Comparison of ENCODE assay signal across 23 mouse cellular contexts in the genomic region with DNA sequence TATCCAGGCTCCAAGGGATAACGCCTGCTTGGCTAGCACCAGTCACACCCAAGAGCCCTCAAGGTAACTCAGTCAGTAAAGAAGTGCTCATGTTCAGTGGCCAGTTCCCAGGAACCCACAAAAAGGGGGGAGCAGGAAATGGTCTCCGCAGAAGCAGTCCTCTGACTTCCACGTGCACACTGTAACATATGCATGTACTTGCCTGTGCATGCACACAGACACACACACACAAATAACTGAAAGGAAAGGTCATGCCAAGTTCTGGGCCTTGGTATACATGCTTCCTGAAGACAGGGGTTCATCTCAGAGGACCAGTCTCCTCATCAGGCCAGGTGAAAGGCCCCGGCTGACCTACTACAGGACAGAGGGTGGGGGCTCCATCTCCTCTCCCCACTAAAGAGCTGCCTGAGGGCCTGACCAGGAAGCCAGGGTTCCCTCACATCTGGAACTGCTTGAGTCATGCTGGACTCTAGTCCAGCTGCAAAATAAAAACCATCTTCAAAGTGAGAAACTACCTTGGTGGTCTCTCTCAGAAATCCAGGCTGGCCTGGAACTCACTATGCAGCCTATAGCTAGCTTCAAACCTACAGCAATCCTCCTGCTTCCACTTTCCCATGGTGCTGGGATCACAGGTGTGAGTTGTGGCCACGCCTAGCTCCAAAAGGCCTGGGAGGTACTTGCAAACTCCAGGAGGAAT.
A peak's percentile ranks its signal among the peaks of the same experiment; 100 is the strongest.
DNase-seq lines count a peak whose midpoint lies in the region; ATAC-seq and TF ChIP-seq lines count a peak whose summit lies in the region.
"Had no signal": no experiment of that assay in that cellular context is flagged by ENCODE, and none has a peak within 500 bp of the region (broad histone marks: within the 10 kb centered on the region; RNA-seq: fewer than 3 reads in every experiment).

No protein-coding gene starts in this region.

- H3K9me3 ChIP-seq in forebrain, embryonic 10.5 days: no peaks in the 10 kb centered on the region
- no peaks in the 10 kb centered on the region for H3K9me3 ChIP-seq in forebrain, postnatal 0 days (ENCODE audit: low read length)
- no peaks in the 10 kb centered on the region for H3K9me3 ChIP-seq in embryonic facial prominence, embryonic 10.5 days
- H3K9me3 ChIP-seq in limb, embryonic 13.5 days: no peaks in the 10 kb centered on the region
- H3K9me3 ChIP-seq in kidney, embryonic 14.5 days (ENCODE audit: control insufficient read depth, low read length): no peaks in the 10 kb centered on the region
- H3K9me3 ChIP-seq in heart, embryonic 12.5 days (replicated peaks): no peaks in the 10 kb centered on the region
- H3K9me3 ChIP-seq: heart, embryonic 10.5 days; liver, embryonic 13.5 days; megakaryocyte, embryonic 14.5 days; neural tube, embryonic 13.5 days had no signal

- no peak overlapping the region for H3K4me3 ChIP-seq in forebrain, embryonic 10.5 days
- no peak overlapping the region for H3K4me3 ChIP-seq in forebrain, postnatal 0 days (ENCODE audit: low read depth, low read length)
- H3K4me3 ChIP-seq in embryonic facial prominence, embryonic 10.5 days: no peak overlapping the region
- H3K4me3 ChIP-seq in limb, embryonic 13.5 days: no peak overlapping the region
- no peak overlapping the region for H3K4me3 ChIP-seq in kidney, embryonic 14.5 days (ENCODE audit: low read length)
- H3K4me3 ChIP-seq in heart, embryonic 12.5 days: no peak overlapping the region
- H3K4me3 ChIP-seq: gastrocnemius, adult 2 months; heart, embryonic 10.5 days; liver, embryonic 13.5 days; megakaryocyte, embryonic 14.5 days; neural tube, embryonic 13.5 days had no signal

- H3K4me1 ChIP-seq in forebrain, embryonic 10.5 days: peaks cover 3% of the 10 kb centered on the region; the same call in 1 of the 2 replicates
- no peaks in the 10 kb centered on the region for H3K4me1 ChIP-seq in forebrain, postnatal 0 days (ENCODE audit: insufficient read depth)
- peaks cover 17% of the 10 kb centered on the region for H3K4me1 ChIP-seq in embryonic facial prominence, embryonic 10.5 days
- peaks cover 28% of the 10 kb centered on the region for H3K4me1 ChIP-seq in limb, embryonic 13.5 days
- 0 out of 2 replicates have a peak, but pooled peaks cover 2% of the 10 kb centered on the region for H3K4me1 ChIP-seq in kidney, embryonic 14.5 days (ENCODE audit: control insufficient read depth, insufficient read depth, low read length)
- H3K4me1 ChIP-seq in heart, embryonic 12.5 days (replicated peaks): peaks cover 8% of the 10 kb centered on the region; the same call in 1 of the 2 replicates
- H3K4me1 ChIP-seq: liver, embryonic 13.5 days; megakaryocyte, embryonic 14.5 days; neural tube, embryonic 13.5 days had no signal

- 78% methylated on average over 5 of the region's 5 CpGs for WGBS in forebrain, embryonic 10.5 days
- 86% methylated on average over 5 of the region's 5 CpGs for WGBS in forebrain, postnatal 0 days
- 67% methylated on average over 5 of the region's 5 CpGs for WGBS in embryonic facial prominence, embryonic 10.5 days
- WGBS in limb, embryonic 13.5 days: 22% methylated on average over 5 of the region's 5 CpGs
- 84% methylated on average over 5 of the region's 5 CpGs for WGBS in kidney, embryonic 14.5 days
- WGBS in heart, embryonic 12.5 days: 85% methylated on average over 5 of the region's 5 CpGs

- DNase-seq in forebrain, embryonic 10.5 days (ENCODE audit: extremely low spot score, low spot score): no peak
- DNase-seq in forebrain, postnatal 0 days: no peak
- DNase-seq in embryonic facial prominence, embryonic 10.5 days (ENCODE audit: low spot score): peak; percentile 43
- DNase-seq in forelimb bud, embryonic 11.5 days (ENCODE audit: low read depth, low spot score): peak; percentile 49
- DNase-seq in thymus, postnatal 10 days (ENCODE audit: low spot score in 2 of 2): no peak
- DNase-seq: adrenal gland, postnatal 14 days; cerebellum, adult 8-10 months; gastrocnemius, adult 2 months; heart, postnatal 10 days; kidney, adult 8-10 months; kidney, postnatal 14 days; liver, embryonic 13.5 days; lung, adult 2 months; midbrain, embryonic 14.5 days; retina, postnatal 1 day; thymus, postnatal 25 days had no signal

- H3K4me2 ChIP-seq in forebrain, postnatal 0 days (ENCODE audit: low read depth): no peak overlapping the region
- no peak overlapping the region for H3K4me2 ChIP-seq in limb, embryonic 13.5 days (replicated peaks)
- H3K4me2 ChIP-seq in kidney, embryonic 14.5 days (replicated peaks; ENCODE audit: low read depth, low read length): no peak overlapping the region
- no peak overlapping the region for H3K4me2 ChIP-seq in heart, embryonic 12.5 days
- H3K4me2 ChIP-seq: liver, embryonic 13.5 days; neural tube, embryonic 13.5 days had no signal

- no peak overlapping the region for H3K9ac ChIP-seq in forebrain, postnatal 0 days
- peak overlapping the region; percentile 19; the same call in 1 of the 2 replicates for H3K9ac ChIP-seq in limb, embryonic 13.5 days
- no peak overlapping the region for H3K9ac ChIP-seq in kidney, embryonic 14.5 days (ENCODE audit: low read depth, low read length)
- no peak overlapping the region for H3K9ac ChIP-seq in heart, embryonic 12.5 days
- H3K9ac ChIP-seq: liver, embryonic 13.5 days; neural tube, embryonic 13.5 days had no signal

- 0 out of 2 replicates have a peak overlapping the region, but pooled peaks have one; percentile 11 for H3K27ac ChIP-seq in forebrain, embryonic 10.5 days
- no peak overlapping the region for H3K27ac ChIP-seq in forebrain, postnatal 0 days (ENCODE audit: low read depth, low read length)
- H3K27ac ChIP-seq in embryonic facial prominence, embryonic 10.5 days (replicated peaks): peak overlapping the region; percentile 44
- H3K27ac ChIP-seq in limb, embryonic 13.5 days: peak overlapping the region; percentile 61
- no peak overlapping the region for H3K27ac ChIP-seq in kidney, embryonic 14.5 days (ENCODE audit: low read depth, low read length)
- no peak overlapping the region for H3K27ac ChIP-seq in heart, embryonic 12.5 days (ENCODE audit: poor library complexity, severe bottlenecking)
- H3K27ac ChIP-seq: gastrocnemius, adult 2 months; heart, embryonic 10.5 days; hindbrain, postnatal 0 days; liver, embryonic 13.5 days; neural tube, embryonic 13.5 days had no signal

- no peak for TF ChIP-seq CTCF in forebrain, postnatal 0 days (IDR thresholded peaks at IDR 0.05; ENCODE audit: low read depth)

- no peaks in the 10 kb centered on the region for H3K27me3 ChIP-seq in forebrain, embryonic 10.5 days (ENCODE audit: poor library complexity, severe bottlenecking)
- no peaks in the 10 kb centered on the region for H3K27me3 ChIP-seq in forebrain, postnatal 0 days (ENCODE audit: insufficient read depth, low read length)
- no peaks in the 10 kb centered on the region for H3K27me3 ChIP-seq in embryonic facial prominence, embryonic 10.5 days (replicated peaks; ENCODE audit: low read depth, poor library complexity, severe bottlenecking)
- H3K27me3 ChIP-seq in limb, embryonic 13.5 days: peaks cover 2% of the 10 kb centered on the region; the same call in 1 of the 2 replicates
- H3K27me3 ChIP-seq in kidney, embryonic 14.5 days (ENCODE audit: control insufficient read depth, insufficient read depth, low read length): no peaks in the 10 kb centered on the region
- no peaks in the 10 kb centered on the region for H3K27me3 ChIP-seq in heart, embryonic 12.5 days (replicated peaks)
- H3K27me3 ChIP-seq: liver, embryonic 13.5 days; megakaryocyte, embryonic 14.5 days; neural tube, embryonic 13.5 days had no signal

- no peak for ATAC-seq in forebrain, postnatal 0 days
- ATAC-seq in limb, embryonic 13.5 days (ENCODE audit: low FRiP score, low read depth): peak; percentile 74
- no peak for ATAC-seq in kidney, embryonic 14.5 days (ENCODE audit: low FRiP score, low TSS enrichment)
- no peak for ATAC-seq in heart, embryonic 12.5 days (ENCODE audit: insufficient number of reproducible peaks, low FRiP score)
- ATAC-seq: hindbrain, postnatal 0 days had no signal

- H3K36me3 ChIP-seq in forebrain, embryonic 10.5 days (replicated peaks): peaks cover 30% of the 10 kb centered on the region
- peaks cover 86% of the 10 kb centered on the region for H3K36me3 ChIP-seq in forebrain, postnatal 0 days (ENCODE audit: insufficient read depth)
- peaks cover 51% of the 10 kb centered on the region for H3K36me3 ChIP-seq in embryonic facial prominence, embryonic 10.5 days (replicated peaks)
- H3K36me3 ChIP-seq in limb, embryonic 13.5 days: peaks cover 47% of the 10 kb centered on the region
- H3K36me3 ChIP-seq in kidney, embryonic 14.5 days (ENCODE audit: control insufficient read depth, insufficient read depth, low read length): peaks cover 14% of the 10 kb centered on the region; the same call in 1 of the 2 replicates
- H3K36me3 ChIP-seq in heart, embryonic 12.5 days: peaks cover 58% of the 10 kb centered on the region

Comparison
In these comparisons a context has a peak if more than half of its experiments do, and no peak if none do; other contexts are left out.
1. H3K27ac ChIP-seq: peak in forebrain, embryonic 10.5 days (single experiment), embryonic facial prominence, embryonic 10.5 days (single experiment) and limb, embryonic 13.5 days (single experiment); none in forebrain, postnatal 0 days (single experiment), kidney, embryonic 14.5 days (single experiment) and heart, embryonic 12.5 days (single experiment).
2. DNase-seq: peak in embryonic facial prominence, embryonic 10.5 days (single experiment) and forelimb bud, embryonic 11.5 days (single experiment); none in forebrain, embryonic 10.5 days (single experiment), forebrain, postnatal 0 days (single experiment) and thymus, postnatal 10 days (0 of 2).